Mouse (Mus musculus): ENCODE data around the gene Ccsap. TPM values are rescaled to one million over a fixed set of nuclear protein-coding genes. Genes with fewer than 3 reads are reported as not detected.

The Ccsap gene
- total RNA-seq, 2 experiments from 2014 or later, result 2.4 TPM

GRCm38 (mm10) chr8:123880271-123880670 lies 20.3 kb upstream of the Ccsap start:
- no peak for DNase-seq

- no peak for DNase-seq
Observed at GRCm38 (mm10) chr8:123877865-123878264, 17.9 kb upstream of the Ccsap start.

- no peak for DNase-seq
Observed at GRCm38 (mm10) chr8:123874324-123874723, 14.3 kb upstream of the Ccsap start.

GRCm38 (mm10) chr8:123873364-123873763 lies 13.4 kb upstream of the Ccsap start:
- DNase-seq, result no peak

- no peak for DNase-seq
Observed at GRCm38 (mm10) chr8:123872048-123872447, 12.0 kb upstream of the Ccsap start.

GRCm38 (mm10) chr8:123866971-123867370 lies 7.0 kb upstream of the Ccsap start:
- peak in 1 of 2 experiments; percentile 15 for DNase-seq

GRCm38 (mm10) chr8:123865786-123866185 lies 5.8 kb upstream of the Ccsap start:
- peak; percentile 32 to 46 for DNase-seq

- no peak for DNase-seq
Observed at GRCm38 (mm10) chr8:123860386-123860785, 377 bp upstream of the Ccsap start.

GRCm38 (mm10) chr8:123858941-123859647 lies 915 bp downstream of the Ccsap start:
- DNase-seq, result peak; percentile 96 to 97

GRCm38 (mm10) chr8:123858574-123858940 lies 1.5 kb downstream of the Ccsap start:
- DNase-seq, result no peak

GRCm38 (mm10) chr8:123857361-123857760 lies 2.6 kb downstream of the Ccsap start:
- DNase-seq, result no peak

- no peak for DNase-seq
Observed at GRCm38 (mm10) chr8:123854733-123855475, 5.1 kb downstream of the Ccsap start.

- DNase-seq, result no peak
Observed at GRCm38 (mm10) chr8:123854252-123854651, 5.8 kb downstream of the Ccsap start.

GRCm38 (mm10) chr8:123851590-123851989 lies 8.4 kb downstream of the Ccsap start:
- DNase-seq, result no peak

GRCm38 (mm10) chr8:123849352-123849751 lies 10.7 kb downstream of the Ccsap start:
- DNase-seq, result no peak

GRCm38 (mm10) chr8:123847546-123847945 lies 12.5 kb downstream of the Ccsap start:
- DNase-seq, result no peak

- DNase-seq, result no peak
Observed at GRCm38 (mm10) chr8:123846509-123846908, 13.5 kb downstream of the Ccsap start.

- no peak for DNase-seq
Observed at GRCm38 (mm10) chr8:123845991-123846390, 14.0 kb downstream of the Ccsap start.

GRCm38 (mm10) chr8:123845114-123845513 lies 14.9 kb downstream of the Ccsap start:
- no peak for DNase-seq

- DNase-seq, result no peak
Observed at GRCm38 (mm10) chr8:123844341-123844740, 15.7 kb downstream of the Ccsap start.

GRCm38 (mm10) chr8:123842086-123842485 lies 17.9 kb downstream of the Ccsap start:
- no peak for DNase-seq

GRCm38 (mm10) chr8:123840578-123841345 lies 19.2 kb downstream of the Ccsap start:
- DNase-seq, result no peak

- DNase-seq, result peak in 1 of 2 experiments; percentile 28
Observed at GRCm38 (mm10) chr8:123838496-123838895, 21.5 kb downstream of the Ccsap start.

Data from adrenal gland, postnatal 36 days (tissue).